Comparison of ENCODE assay signal across 8 mouse cellular contexts in the genomic region with DNA sequence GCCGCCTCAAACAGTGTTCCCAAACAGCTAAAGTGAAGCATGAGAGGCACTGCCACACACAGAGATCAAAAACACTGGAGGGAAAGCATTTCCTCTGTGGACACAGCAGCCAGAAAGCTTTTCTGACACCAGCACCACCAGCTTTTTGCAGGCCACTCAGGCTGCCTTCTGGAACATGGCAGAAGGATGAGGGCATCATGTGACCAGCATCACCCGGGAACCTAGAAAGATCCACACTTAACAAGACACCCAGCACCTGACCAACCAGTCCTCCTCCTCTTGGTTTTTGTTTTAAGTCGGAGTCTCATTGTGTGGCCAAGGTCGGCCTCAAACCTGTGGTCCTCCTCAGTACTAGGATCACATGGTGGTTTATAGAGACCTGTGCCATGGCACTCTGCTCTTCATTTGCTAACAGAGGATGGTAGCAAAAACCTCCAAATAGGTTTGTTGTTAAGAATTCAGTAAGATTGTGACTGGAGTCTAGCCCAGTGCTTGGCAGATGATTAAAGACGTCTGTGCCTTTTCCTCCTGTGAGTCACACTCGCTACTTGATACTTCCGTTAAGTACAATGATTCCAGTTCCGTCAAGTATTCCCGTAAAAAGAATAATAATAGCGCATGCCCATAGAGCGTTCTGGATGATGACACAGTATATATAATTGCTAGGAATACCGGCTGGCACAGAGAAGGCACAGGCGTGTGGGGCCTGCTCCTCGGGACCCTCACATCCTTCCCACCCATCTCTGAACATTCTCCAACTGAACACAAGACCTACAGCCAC. TPM values are rescaled to one million over a fixed set of nuclear protein-coding genes. Genes with fewer than 3 reads are reported as not detected.
DNase-seq lines count a peak whose midpoint lies in the region; ATAC-seq and TF ChIP-seq lines count a peak whose summit lies in the region.

No protein-coding gene starts in this region.

- TF ChIP-seq POLR2A in olfactory bulb, adult 2 months (IDR thresholded peaks at IDR 0.05; ENCODE audit: insufficient read depth, low read depth, low read length): no peak

- no peak overlapping the region for H3K4me3 ChIP-seq in midbrain, embryonic 15.5 days
- no peak overlapping the region for H3K4me3 ChIP-seq in midbrain, embryonic 13.5 days (replicated peaks)
- H3K4me3 ChIP-seq in embryonic facial prominence, embryonic 11.5 days (ENCODE audit: low read depth, low read length): no peak overlapping the region
- H3K4me3 ChIP-seq in heart, embryonic 15.5 days: no peak overlapping the region
- H3K4me3 ChIP-seq in olfactory bulb, adult 2 months (ENCODE audit: insufficient read depth, low read depth, low read length): no peak overlapping the region

- TF ChIP-seq CTCF in olfactory bulb, adult 2 months (IDR thresholded peaks at IDR 0.05; ENCODE audit: insufficient read depth, low read depth, low read length): no peak

- 86% methylated on average over 14 of the region's 14 CpGs for WGBS in midbrain, embryonic 15.5 days
- WGBS in midbrain, embryonic 13.5 days: 88% methylated on average over 14 of the region's 14 CpGs
- 80% methylated on average over 14 of the region's 14 CpGs for WGBS in embryonic facial prominence, embryonic 11.5 days
- WGBS in heart, embryonic 15.5 days: 54% methylated on average over 14 of the region's 14 CpGs
- WGBS in olfactory bulb, adult 2 months: 39% methylated on average over 14 of the region's 14 CpGs

- H3K36me3 ChIP-seq in midbrain, embryonic 15.5 days (replicated peaks): no peaks in the 10 kb centered on the region
- no peaks in the 10 kb centered on the region for H3K36me3 ChIP-seq in midbrain, embryonic 13.5 days
- H3K36me3 ChIP-seq in embryonic facial prominence, embryonic 11.5 days (replicated peaks; ENCODE audit: control insufficient read depth, insufficient read depth, low read depth, low read length): no peaks in the 10 kb centered on the region
- H3K36me3 ChIP-seq in heart, embryonic 15.5 days: no peaks in the 10 kb centered on the region

- H3K4me2 ChIP-seq in midbrain, embryonic 15.5 days: no peak overlapping the region
- no peak overlapping the region for H3K4me2 ChIP-seq in midbrain, embryonic 13.5 days (replicated peaks)
- no peak overlapping the region for H3K4me2 ChIP-seq in embryonic facial prominence, embryonic 11.5 days (ENCODE audit: low read depth, low read length)
- 0 out of 2 replicates have a peak overlapping the region, but pooled peaks have one; percentile 9 for H3K4me2 ChIP-seq in heart, embryonic 15.5 days

- ATAC-seq in midbrain, embryonic 15.5 days (replicated peaks): no peak
- no peak for ATAC-seq in midbrain, embryonic 13.5 days
- no peak for ATAC-seq in embryonic facial prominence, embryonic 11.5 days (replicated peaks; ENCODE audit: insufficient number of reproducible peaks, low FRiP score, low TSS enrichment, low read depth)
- 0 out of 2 replicates have a peak, but pooled peaks have one; percentile 34 for ATAC-seq in heart, embryonic 15.5 days (replicated peaks; ENCODE audit: insufficient number of reproducible peaks, insufficient read depth, low FRiP score, low read depth)
- no peak for ATAC-seq in monocyte, adult 5-6 weeks (replicated peaks; ENCODE audit: insufficient number of reproducible peaks, low FRiP score, low TSS enrichment, poor library complexity, severe bottlenecking)
- ATAC-seq in granulocyte monocyte progenitor cell, adult 5-6 weeks (replicated peaks; ENCODE audit: poor library complexity, severe bottlenecking): no peak

- no peak overlapping the region for H3K9ac ChIP-seq in midbrain, embryonic 15.5 days
- no peak overlapping the region for H3K9ac ChIP-seq in midbrain, embryonic 13.5 days (replicated peaks)
- no peak overlapping the region for H3K9ac ChIP-seq in embryonic facial prominence, embryonic 11.5 days (replicated peaks; ENCODE audit: low read length)
- H3K9ac ChIP-seq in heart, embryonic 15.5 days: no peak overlapping the region

- H3K9me3 ChIP-seq in midbrain, embryonic 15.5 days: no peaks in the 10 kb centered on the region
- no peaks in the 10 kb centered on the region for H3K9me3 ChIP-seq in midbrain, embryonic 13.5 days
- H3K9me3 ChIP-seq in embryonic facial prominence, embryonic 11.5 days (replicated peaks; ENCODE audit: control insufficient read depth, low read length): no peaks in the 10 kb centered on the region
- H3K9me3 ChIP-seq in heart, embryonic 15.5 days (replicated peaks): no peaks in the 10 kb centered on the region

- peaks cover 7% of the 10 kb centered on the region; the same call in 1 of the 2 replicates for H3K4me1 ChIP-seq in midbrain, embryonic 15.5 days
- no peaks in the 10 kb centered on the region for H3K4me1 ChIP-seq in midbrain, embryonic 13.5 days (replicated peaks)
- H3K4me1 ChIP-seq in embryonic facial prominence, embryonic 11.5 days (ENCODE audit: control insufficient read depth, insufficient read depth, low read length): no peaks in the 10 kb centered on the region
- peaks cover 38% of the 10 kb centered on the region for H3K4me1 ChIP-seq in heart, embryonic 15.5 days (replicated peaks)
- peaks cover 11% of the 10 kb centered on the region for H3K4me1 ChIP-seq in olfactory bulb, adult 2 months (ENCODE audit: control insufficient read depth, insufficient read depth, low read length)

- H3K27ac ChIP-seq in midbrain, embryonic 15.5 days: 0 out of 2 replicates have a peak overlapping the region, but pooled peaks have one; percentile 53
- no peak overlapping the region for H3K27ac ChIP-seq in midbrain, embryonic 13.5 days
- no peak overlapping the region for H3K27ac ChIP-seq in embryonic facial prominence, embryonic 11.5 days (replicated peaks; ENCODE audit: low read depth, low read length)
- H3K27ac ChIP-seq in heart, embryonic 15.5 days: peak overlapping the region; percentile 73
- peak overlapping the region; percentile 57 for H3K27ac ChIP-seq in olfactory bulb, adult 2 months (ENCODE audit: insufficient read depth, low read depth, low read length)

- peak; percentile 16 for DNase-seq in embryonic facial prominence, embryonic 11.5 days (ENCODE audit: low spot score)
- no peak for DNase-seq in adrenal gland, postnatal 10 days

- H3K27me3 ChIP-seq in midbrain, embryonic 15.5 days (replicated peaks): no peaks in the 10 kb centered on the region
- no peaks in the 10 kb centered on the region for H3K27me3 ChIP-seq in midbrain, embryonic 13.5 days
- no peaks in the 10 kb centered on the region for H3K27me3 ChIP-seq in embryonic facial prominence, embryonic 11.5 days (ENCODE audit: control insufficient read depth, insufficient read depth, low read length)
- no peaks in the 10 kb centered on the region for H3K27me3 ChIP-seq in heart, embryonic 15.5 days

RNA-seq across cellular contexts. Expression of a gene that starts 51.8 kb away (rescaled TPM):
- 22.0 and 22.1 TPM in 2 replicates for polyA plus RNA-seq in midbrain, embryonic 15.5 days (2015; fragmentation: Nextera tagmentation; extraction: Ambion mirVana)
- polyA plus RNA-seq in midbrain, embryonic 13.5 days (2015; fragmentation: Nextera tagmentation; extraction: Ambion mirVana): 19.9 and 21.7 TPM in 2 replicates
- 30.4 and 32.6 TPM in 2 replicates for polyA plus RNA-seq in embryonic facial prominence, embryonic 11.5 days (2014; fragmentation: Nextera tagmentation; extraction: Ambion mirVana)
- 35.6 and 49.4 TPM in 2 replicates for polyA plus RNA-seq in heart, embryonic 15.5 days (2015; fragmentation: Nextera tagmentation; extraction: Ambion mirVana)
- polyA plus RNA-seq in olfactory bulb, adult 2 months (2012; ENCODE audit: insufficient read depth, insufficient read length, low replicate concordance, missing spikeins): not detected in 2 replicates
- 10 to 100 TPM; 76.2 to 86.8 TPM for total RNA-seq in adrenal gland, postnatal 10 days (2021)
- 598 to 656 TPM (median 610 TPM) in 3 replicates for total RNA-seq in monocyte, adult 5-6 weeks (2017)
- 89.6 and 92.9 TPM in 2 replicates for total RNA-seq in granulocyte monocyte progenitor cell, adult 5-6 weeks (2014; fragmentation: Nextera tagmentation)
- 85.5 and 95.4 TPM in 2 replicates for total RNA-seq in granulocyte monocyte progenitor cell, adult 5-6 weeks (2017)

Comparison
In these comparisons a context has a peak if more than half of its experiments do, and no peak if none do; other contexts are left out.
1. H3K27ac ChIP-seq: peak in midbrain, embryonic 15.5 days (single experiment), heart, embryonic 15.5 days (single experiment) and olfactory bulb, adult 2 months (single experiment); none in midbrain, embryonic 13.5 days (single experiment) and embryonic facial prominence, embryonic 11.5 days (single experiment).